Mouse (Mus musculus) G1E (cell line): ENCODE data around the gene Pde4dip. TPM values are rescaled to one million over a fixed set of nuclear protein-coding genes. Genes with fewer than 3 reads are reported as not detected.
A peak's percentile ranks its signal among the peaks of the same experiment; 100 is the strongest.

ENCODE experiments used
- ATAC-seq: 2 replicates; pipeline ENCODE4 v1.8.0; 2016; ENCODE audit warnings: mild to moderate bottlenecking; ENCODE audit not compliant: insufficient number of reproducible peaks, poor library complexity, low FRiP score, severe bottlenecking; ENCODE audit errors: extremely low read depth
- DNase-seq: peaks from one replicate; pipeline ENCODE4 v3.0.0; 2012; ENCODE audit warnings: low spot score
- H3K27me3 ChIP-seq: 2 replicates; pipeline ENCODE4 v1.6.1; 2012; ENCODE audit warnings: mild to moderate bottlenecking, low read length, inconsistent platforms; ENCODE audit not compliant: insufficient read depth
- H3K36me3 ChIP-seq: replicated peaks from 2 replicates; pipeline ENCODE3; 2012; ENCODE audit warnings: mild to moderate bottlenecking, inconsistent platforms
- H3K4me1 ChIP-seq: 2 replicates; pipeline ENCODE4 v1.6.1; 2012; ENCODE audit warnings: low read depth, low read length, inconsistent platforms, mixed read lengths; ENCODE audit not compliant: insufficient read depth
- H3K4me3 ChIP-seq: 2 replicates; pipeline ENCODE4 v1.5.1; 2012; ENCODE audit warnings: low read depth, mild to moderate bottlenecking, inconsistent platforms, low read length, moderate library complexity, mixed read lengths
- H3K9me3 ChIP-seq: replicated peaks from 2 replicates; pipeline ENCODE4 v1.6.1; 2012; ENCODE audit warnings: inconsistent platforms
- CTCF ChIP-seq: IDR thresholded peaks from 2 replicates; pipeline ENCODE4 v1.5.1; 2012; ENCODE audit warnings: low read depth, low read length, inconsistent platforms, mixed read lengths
- GATA1 ChIP-seq: IDR thresholded peaks from 2 replicates; pipeline ENCODE4 v1.6.1; 2012; ENCODE audit warnings: borderline replicate concordance, low read length, inconsistent platforms, mixed read lengths
- GATA2 ChIP-seq: IDR thresholded peaks from 2 replicates; pipeline ENCODE4 v1.6.1; 2012; ENCODE audit warnings: low read depth, low read length, inconsistent platforms, borderline replicate concordance
- POLR2AphosphoS5 ChIP-seq: IDR thresholded peaks from 2 replicates; pipeline ENCODE4 v1.6.1; 2012; ENCODE audit warnings: low read depth, low read length, inconsistent platforms; ENCODE audit not compliant: insufficient replicate concordance
- TAL1 ChIP-seq: conservative IDR thresholded peaks from 2 replicates; pipeline ENCODE4 v1.6.1; 2012; ENCODE audit warnings: low read depth, low read length, inconsistent platforms, mixed read lengths
- polyA plus RNA-seq: library from polyadenylated mRNA; stranded (reverse); fragments of >175 nt; gene quantifications from 2 replicates; pipeline ENCODE4 v1.2.3, GENCODE M21; 2012
- total RNA-seq, 2 experiments: library from RNA; stranded (forward) in 1 of 2; stranded (reverse) in 1 of 2; fragments of 200-1000 nt in 1 of 2; fragments of >200 nt in 1 of 2; fragmentation: Nextera tagmentation in 1 of 2; gene quantifications; 2 replicates each; pipeline ENCODE4 v1.2.3; 2014 to 2017

Gene Pde4dip
- total and polyA plus RNA-seq, 3 experiments = 0.47 to 4.8 (median 2.7) TPM

- Histone ChIP-seq H3K4me1 (no peaks in the 10 kb centered on the region), H3K9me3 (no peaks in the 10 kb centered on the region), H3K36me3 (no peaks in the 10 kb centered on the region), H3K4me3 (no peak overlapping the region), H3K27me3 (peaks cover 2% of the 10 kb centered on the region; the same call in 1 of the 2 replicates)
- ATAC-seq (no peak), DNase-seq (peak; percentile 10)
- TF ChIP-seq POLR2AphosphoS5 (no peak), CTCF (0 out of 2 replicates have a peak, but pooled peaks have one; percentile 11), GATA1 (no peak), TAL1 (no peak)
Measured at GRCm38 (mm10) chr3:97680631-97681320, 207.7 kb downstream of the Pde4dip start.

- Histone ChIP-seq H3K4me3 (no peak overlapping the region), H3K27me3 (peaks cover 4% of the 10 kb centered on the region; the same call in 1 of the 2 replicates), H3K4me1 (no peaks in the 10 kb centered on the region), H3K9me3 (no peaks in the 10 kb centered on the region), H3K36me3 (no peaks in the 10 kb centered on the region)
- ATAC-seq (no peak), DNase-seq (no peak)
- no peak for TF ChIP-seq GATA2
- TF ChIP-seq TAL1 = no peak
- no peak for TF ChIP-seq CTCF
- TF ChIP-seq GATA1 = no peak
- TF ChIP-seq POLR2AphosphoS5 = no peak
Measured at GRCm38 (mm10) chr3:97678416-97678815, 210.1 kb downstream of the Pde4dip start.

GRCm38 (mm10) chr3:97676126-97676525 lies 212.4 kb downstream of the Pde4dip start:
- DNase-seq (no peak), ATAC-seq (no peak)
- Histone ChIP-seq H3K36me3 (peaks cover 11% of the 10 kb centered on the region), H3K4me3 (no peak overlapping the region), H3K4me1 (no peaks in the 10 kb centered on the region), H3K9me3 (no peaks in the 10 kb centered on the region), H3K27me3 (peaks cover 4% of the 10 kb centered on the region; the same call in 1 of the 2 replicates)
- TF ChIP-seq GATA1 = no peak
- no peak for TF ChIP-seq POLR2AphosphoS5
- TF ChIP-seq GATA2 = no peak
- TF ChIP-seq TAL1 = no peak
- no peak for TF ChIP-seq CTCF

- no peak for TF ChIP-seq GATA2
- TF ChIP-seq POLR2AphosphoS5 = no peak
- no peak for TF ChIP-seq CTCF
- TF ChIP-seq TAL1 = no peak
- TF ChIP-seq GATA1 = no peak
- H3K27me3 ChIP-seq = peaks cover 3% of the 10 kb centered on the region; the same call in 1 of the 2 replicates
- H3K4me1 ChIP-seq = no peaks in the 10 kb centered on the region
- no peak within 1 kb of the TSS for H3K4me3 ChIP-seq
- ATAC-seq (no peak), DNase-seq (no peak)
- H3K36me3 ChIP-seq = peaks cover 22% of the 10 kb centered on the region
- no peaks in the 10 kb centered on the region for H3K9me3 ChIP-seq
Measured at GRCm38 (mm10) chr3:97674644-97675110, 213.8 kb downstream of the Pde4dip start, which contains the start of gene Gm17651. Gene Gm17651 (minus strand): TSS chr3:97674694.

GRCm38 (mm10) chr3:97667093-97667675 lies 221.3 kb downstream of the Pde4dip start:
- no peak overlapping the region for H3K4me3 ChIP-seq
- peaks cover 86% of the 10 kb centered on the region for H3K36me3 ChIP-seq
- ATAC-seq (no peak), DNase-seq (no peak)
- H3K27me3 ChIP-seq = no peaks in the 10 kb centered on the region
- H3K4me1 ChIP-seq = no peaks in the 10 kb centered on the region
- no peaks in the 10 kb centered on the region for H3K9me3 ChIP-seq
- TF ChIP-seq GATA1 = no peak
- TF ChIP-seq TAL1 = no peak
- no peak for TF ChIP-seq GATA2
- TF ChIP-seq CTCF = no peak
- TF ChIP-seq POLR2AphosphoS5 = no peak

GRCm38 (mm10) chr3:97666154-97666553 lies 222.4 kb downstream of the Pde4dip start:
- TF ChIP-seq CTCF (no peak), TAL1 (no peak), GATA1 (no peak), POLR2AphosphoS5 (no peak), GATA2 (no peak)
- DNase-seq (no peak), ATAC-seq (no peak)
- Histone ChIP-seq H3K4me3 (no peak overlapping the region), H3K9me3 (no peaks in the 10 kb centered on the region), H3K4me1 (no peaks in the 10 kb centered on the region), H3K36me3 (peaks cover 84% of the 10 kb centered on the region), H3K27me3 (no peaks in the 10 kb centered on the region)
